Mouse (Mus musculus) bone marrow macrophage, adult 2 months (primary cell): ENCODE results near the gene Pam16.

ENCODE experiments used
- CTCF ChIP-seq: IDR thresholded peaks from 2 replicates; pipeline ENCODE4 v1.5.1; 2012; ENCODE audit warnings: low read depth, mild to moderate bottlenecking, low read length, moderate library complexity
- POLR2A ChIP-seq: IDR thresholded peaks from 2 replicates; pipeline ENCODE4 v1.6.1; 2012; ENCODE audit warnings: mild to moderate bottlenecking, low read depth, low read length, borderline replicate concordance

GRCm38 (mm10) chr16:4611676-4612075, 13.1 kb downstream of the Pam16 start:
- TF ChIP-seq CTCF, result no peak
- TF ChIP-seq POLR2A, result no peak
